Mouse (Mus musculus) testis, adult 2 months (tissue): ENCODE data around the gene Zmynd12.

Source experiments
- CTCF ChIP-seq: fragments of 200-500 bp; IDR thresholded peaks from 2 replicates; pipeline ENCODE4 v1.5.1; 2012; ENCODE audit warnings: low read depth, mild to moderate bottlenecking, inconsistent platforms, low read length, moderate library complexity; ENCODE audit not compliant: control insufficient read depth, insufficient read depth, insufficient replicate concordance
- POLR2A ChIP-seq: fragments of 200-500 bp; IDR thresholded peaks from 2 replicates; pipeline ENCODE4 v1.6.1; 2012; ENCODE audit warnings: low read depth, mild to moderate bottlenecking, inconsistent platforms, low read length, moderate library complexity; ENCODE audit not compliant: control insufficient read depth

DNA sequence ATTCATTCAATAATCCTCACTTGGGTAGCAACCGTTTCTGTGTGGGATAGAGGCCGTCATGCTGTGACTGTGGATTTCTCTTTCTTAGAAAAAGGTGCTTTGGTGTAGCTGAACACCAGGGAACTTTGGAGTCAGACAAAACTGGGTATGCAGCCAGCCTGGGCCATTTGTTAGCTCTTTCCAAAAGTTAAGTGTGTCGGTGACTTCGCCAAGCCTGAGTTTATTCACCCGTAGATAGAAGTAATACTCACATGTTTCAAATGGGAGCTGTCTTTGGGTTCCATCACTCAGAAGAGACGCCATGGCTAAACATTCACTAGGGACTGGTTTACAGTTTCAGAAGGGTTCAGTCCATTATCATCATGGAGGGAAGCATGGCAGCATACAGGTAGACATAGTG, 24.6 kb downstream of the Zmynd12 start:
- TF ChIP-seq POLR2A (no peak), CTCF (no peak)
